Mouse (Mus musculus): ENCODE data around the gene Zic1. TPM values are rescaled to one million over a fixed set of nuclear protein-coding genes. Genes with fewer than 3 reads are reported as not detected.

The Zic1 gene
- not detected in 2 replicates for polyA plus RNA-seq (2015; fragmentation: Nextera tagmentation; extraction: Ambion mirVana)

GRCm38 (mm10) chr9:91365664-91366063 is at the start of gene Zic1:
Gene Zic1 (minus strand): TSS chr9:91365810.
- Histone ChIP-seq H3K27me3 (ENCODE audit: insufficient read depth, low read length) (peaks cover 97% of the 10 kb centered on the region), H3K4me1 (ENCODE audit: insufficient read depth) (peaks cover 8% of the 10 kb centered on the region; the same call in 1 of the 2 replicates), H3K9me3 (ENCODE audit: low read length) (no peaks in the 10 kb centered on the region), H3K4me3 (ENCODE audit: low read depth, low read length) (peak within 1 kb of the TSS; percentile 43), H3K36me3 (replicated peaks; ENCODE audit: insufficient read depth, low read length) (no peaks in the 10 kb centered on the region), H3K9ac (replicated peaks) (no peak within 1 kb of the TSS; the same call in 1 of the 2 replicates), H3K4me2 (ENCODE audit: low read depth, low read length) (peak within 1 kb of the TSS; percentile 61), H3K27ac (ENCODE audit: low read depth) (no peak within 1 kb of the TSS)
- no peak for TF ChIP-seq EP300 (IDR thresholded peaks at IDR 0.05; ENCODE audit: low read depth)
- TF ChIP-seq CTCF (IDR thresholded peaks at IDR 0.05; ENCODE audit: low read depth) = no peak
- 5% methylated on average over 18 of the region's 33 CpGs for WGBS (ENCODE audit: insufficient replicate concordance)
- DNase-seq (no peak), ATAC-seq (no peak)

GRCm38 (mm10) chr9:91414007-91414661 is 48.5 kb upstream of the Zic1 start:
- ATAC-seq = no peak
- Histone ChIP-seq H3K9me3 (ENCODE audit: low read length) (no peaks in the 10 kb centered on the region), H3K4me2 (ENCODE audit: low read depth, low read length) (no peak overlapping the region), H3K4me1 (ENCODE audit: insufficient read depth) (no peaks in the 10 kb centered on the region), H3K27ac (ENCODE audit: low read depth) (no peak overlapping the region), H3K9ac (replicated peaks) (no peak overlapping the region), H3K27me3 (ENCODE audit: insufficient read depth, low read length) (peaks cover 14% of the 10 kb centered on the region), H3K4me3 (ENCODE audit: low read depth, low read length) (no peak overlapping the region), H3K36me3 (replicated peaks; ENCODE audit: insufficient read depth, low read length) (no peaks in the 10 kb centered on the region)
- DNase-seq = no peak
- 1% methylated on average over 12 of the region's 12 CpGs for WGBS (ENCODE audit: insufficient replicate concordance)
- no peak for TF ChIP-seq CTCF (IDR thresholded peaks at IDR 0.05; ENCODE audit: low read depth)
- no peak for TF ChIP-seq EP300 (IDR thresholded peaks at IDR 0.05; ENCODE audit: low read depth)

GRCm38 (mm10) chr9:91409771-91410170 is 44.2 kb upstream of the Zic1 start:
- TF ChIP-seq CTCF (IDR thresholded peaks at IDR 0.05; ENCODE audit: low read depth) (no peak), EP300 (IDR thresholded peaks at IDR 0.05; ENCODE audit: low read depth) (no peak)
- Histone ChIP-seq H3K4me3 (ENCODE audit: low read depth, low read length) (no peak overlapping the region), H3K27ac (ENCODE audit: low read depth) (no peak overlapping the region), H3K9me3 (ENCODE audit: low read length) (no peaks in the 10 kb centered on the region), H3K4me1 (ENCODE audit: insufficient read depth) (no peaks in the 10 kb centered on the region), H3K27me3 (ENCODE audit: insufficient read depth, low read length) (peaks cover 48% of the 10 kb centered on the region), H3K36me3 (replicated peaks; ENCODE audit: insufficient read depth, low read length) (no peaks in the 10 kb centered on the region), H3K9ac (replicated peaks) (no peak overlapping the region), H3K4me2 (ENCODE audit: low read depth, low read length) (no peak overlapping the region)
- WGBS (ENCODE audit: insufficient replicate concordance) = 2% methylated on average over 3 of the region's 3 CpGs
- DNase-seq (no peak), ATAC-seq (no peak)

- peaks cover 77% of the 10 kb centered on the region for H3K27me3 ChIP-seq (ENCODE audit: insufficient read depth, low read length)
- 2% methylated on average over 6 of the region's 6 CpGs for WGBS (ENCODE audit: insufficient replicate concordance)
- H3K4me2 ChIP-seq (ENCODE audit: low read depth, low read length) = no peak overlapping the region
- no peaks in the 10 kb centered on the region for H3K4me1 ChIP-seq (ENCODE audit: insufficient read depth)
- H3K9me3 ChIP-seq (ENCODE audit: low read length) = no peaks in the 10 kb centered on the region
- no peak overlapping the region for H3K9ac ChIP-seq (replicated peaks)
- H3K36me3 ChIP-seq (replicated peaks; ENCODE audit: insufficient read depth, low read length) = no peaks in the 10 kb centered on the region
- TF ChIP-seq EP300 (IDR thresholded peaks at IDR 0.05; ENCODE audit: low read depth) (no peak), CTCF (IDR thresholded peaks at IDR 0.05; ENCODE audit: low read depth) (no peak)
- ATAC-seq = no peak
- no peak overlapping the region for H3K27ac ChIP-seq (ENCODE audit: low read depth)
- no peak for DNase-seq
- H3K4me3 ChIP-seq (ENCODE audit: low read depth, low read length) = no peak overlapping the region
Observed at GRCm38 (mm10) chr9:91406258-91406763, 40.7 kb upstream of the Zic1 start.

- TF ChIP-seq CTCF (IDR thresholded peaks at IDR 0.05; ENCODE audit: low read depth) (no peak), EP300 (IDR thresholded peaks at IDR 0.05; ENCODE audit: low read depth) (no peak)
- Histone ChIP-seq H3K36me3 (replicated peaks; ENCODE audit: insufficient read depth, low read length) (no peaks in the 10 kb centered on the region), H3K9ac (replicated peaks) (no peak overlapping the region), H3K27me3 (ENCODE audit: insufficient read depth, low read length) (peaks cover 82% of the 10 kb centered on the region), H3K4me3 (ENCODE audit: low read depth, low read length) (no peak overlapping the region), H3K4me2 (ENCODE audit: low read depth, low read length) (no peak overlapping the region), H3K4me1 (ENCODE audit: insufficient read depth) (no peaks in the 10 kb centered on the region), H3K27ac (ENCODE audit: low read depth) (no peak overlapping the region), H3K9me3 (ENCODE audit: low read length) (no peaks in the 10 kb centered on the region)
- DNase-seq (no peak), ATAC-seq (no peak)
- WGBS (ENCODE audit: insufficient replicate concordance) = 2% methylated on average over 16 of the region's 16 CpGs
Observed at GRCm38 (mm10) chr9:91405753-91406178, 40.2 kb upstream of the Zic1 start.

- no peak overlapping the region for H3K4me2 ChIP-seq (ENCODE audit: low read depth, low read length)
- no peak for TF ChIP-seq EP300 (IDR thresholded peaks at IDR 0.05; ENCODE audit: low read depth)
- no peak for TF ChIP-seq CTCF (IDR thresholded peaks at IDR 0.05; ENCODE audit: low read depth)
- H3K27me3 ChIP-seq (ENCODE audit: insufficient read depth, low read length) = peaks cover 83% of the 10 kb centered on the region
- H3K36me3 ChIP-seq (replicated peaks; ENCODE audit: insufficient read depth, low read length) = no peaks in the 10 kb centered on the region
- ATAC-seq = no peak
- no peaks in the 10 kb centered on the region for H3K4me1 ChIP-seq (ENCODE audit: insufficient read depth)
- H3K27ac ChIP-seq (ENCODE audit: low read depth) = no peak overlapping the region
- WGBS (ENCODE audit: insufficient replicate concordance) = 2% methylated on average over 27 of the region's 27 CpGs
- DNase-seq = no peak
- no peaks in the 10 kb centered on the region for H3K9me3 ChIP-seq (ENCODE audit: low read length)
- no peak overlapping the region for H3K9ac ChIP-seq (replicated peaks)
- no peak overlapping the region for H3K4me3 ChIP-seq (ENCODE audit: low read depth, low read length)
Observed at GRCm38 (mm10) chr9:91404905-91405752, 39.5 kb upstream of the Zic1 start.
